Mouse (Mus musculus): ENCODE data around the gene Vmn1r55.
"Not testable (repeated sequence)": the region's sequence is repeated elsewhere in the genome, so short reads cannot be mapped to it uniquely, and the experiment has no call there.

The Vmn1r55 gene

GRCm38 (mm10) chr7:5081241-5081640 is 68.2 kb downstream of the Vmn1r55 start:
- no peak for DNase-seq (ENCODE audit: low read depth, low spot score)

DNA sequence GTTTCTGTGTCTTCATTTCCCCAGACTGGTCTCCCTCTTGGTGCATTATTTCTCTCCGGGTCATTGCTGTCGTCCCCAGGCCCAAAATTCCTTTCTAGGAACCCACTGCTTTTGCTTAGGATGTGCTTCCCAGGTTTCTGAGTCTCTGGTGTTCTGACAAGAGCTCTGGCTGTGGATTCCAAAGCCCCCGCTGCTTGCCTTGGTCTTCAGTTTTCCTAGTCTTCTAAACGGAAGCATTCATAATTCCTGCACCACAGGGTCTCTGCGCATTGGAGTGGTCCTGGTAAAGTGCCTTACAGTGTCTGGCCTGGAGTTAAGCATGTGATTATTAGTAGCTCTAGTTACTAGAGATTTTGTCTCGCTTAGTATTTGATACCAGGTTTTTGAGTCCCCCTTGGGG is 68.7 kb downstream of the Vmn1r55 start:
- peak; percentile 71 for DNase-seq (ENCODE audit: low read depth, low spot score)

DNA sequence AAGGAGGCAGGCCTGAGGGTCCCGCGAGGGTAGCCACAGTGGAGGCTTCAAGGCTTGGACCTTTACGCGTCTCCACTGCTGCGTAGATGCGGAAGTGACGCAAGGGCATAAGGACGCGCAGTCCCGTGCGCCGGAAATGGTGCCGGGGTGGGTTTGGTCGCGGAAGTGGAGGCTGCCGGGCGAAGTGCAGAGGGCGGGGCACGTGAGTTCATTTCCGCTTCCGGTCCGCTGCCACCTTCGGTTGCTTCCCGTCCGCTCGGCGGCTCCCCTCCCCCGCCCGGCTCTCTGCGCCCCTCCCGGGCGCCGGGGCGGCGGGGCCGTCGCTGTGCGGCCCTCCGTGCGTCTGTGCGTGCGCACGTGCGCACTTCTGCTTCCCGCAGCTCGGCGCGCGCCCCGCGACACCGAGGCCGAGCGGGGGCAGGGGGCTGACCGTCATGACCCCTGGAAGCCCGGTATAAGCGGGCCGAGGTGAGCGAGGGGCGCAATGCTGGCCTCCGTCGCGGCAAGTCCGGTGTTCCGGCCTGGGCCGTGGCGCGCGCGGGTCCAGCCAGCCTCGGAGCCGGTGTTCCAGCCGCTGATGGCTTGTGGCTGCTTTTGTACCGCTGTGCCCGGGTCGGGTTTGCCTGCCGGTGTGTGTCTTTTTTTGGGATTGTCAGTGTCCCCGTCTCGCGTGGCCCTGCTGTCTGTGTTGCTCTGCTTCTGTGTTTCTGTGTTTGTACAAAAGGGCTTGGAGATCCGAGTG is 69.3 kb downstream of the Vmn1r55 start, which contains the start of gene Epn1:
Epn1 (plus strand) TSS at position 226 of the 742 bp plus-strand sequence.
- peak; percentile 96 for DNase-seq (ENCODE audit: low read depth, low spot score)

DNA sequence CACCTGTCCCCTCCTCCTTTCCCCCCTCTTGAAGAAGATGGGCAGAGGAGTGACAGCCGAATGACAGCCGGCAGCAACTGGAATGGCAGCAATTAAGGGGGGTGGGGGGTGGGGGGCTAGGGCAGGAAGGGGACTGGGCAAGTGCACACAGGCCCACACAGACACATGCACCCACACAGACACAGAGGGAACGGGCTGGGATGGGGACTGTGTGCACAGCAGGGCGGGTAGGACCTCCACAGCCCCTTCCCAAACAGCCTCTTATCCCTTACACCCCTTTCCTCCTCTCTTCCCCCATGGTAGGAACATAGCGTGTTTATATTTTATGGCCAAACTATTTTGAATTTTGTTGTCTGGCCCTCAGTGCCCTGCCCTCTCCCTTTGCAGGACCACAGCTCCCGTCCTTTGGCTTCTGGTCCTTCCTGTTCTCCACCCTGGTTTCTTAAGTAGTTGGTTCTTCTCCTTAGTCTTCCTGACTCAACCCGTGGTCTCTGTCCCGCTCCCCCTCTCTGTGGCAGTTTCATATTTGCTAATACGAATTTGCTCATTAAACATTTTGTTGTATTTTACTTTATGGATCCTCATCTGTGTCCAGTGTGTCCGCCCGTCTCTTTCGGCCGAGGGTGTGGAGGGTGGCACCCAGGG is 70.0 kb downstream of the Vmn1r55 start:
- not testable (repeated sequence) for DNase-seq (ENCODE audit: low read depth, low spot score)
